Mouse (Mus musculus) MEL (cell line): ENCODE measurements around the gene Gm340. TPM values are rescaled to one million over a fixed set of nuclear protein-coding genes. Genes with fewer than 3 reads are reported as not detected.

Experiments used
- DNase-seq: peaks from one replicate; pipeline ENCODE4 v3.0.0; 2011; ENCODE audit warnings: low read depth, low spot score
- H3K27ac ChIP-seq: 2 replicates; pipeline ENCODE4 v1.5.1; 2012; ENCODE audit warnings: low read depth, mild to moderate bottlenecking, control low read depth, low read length, moderate library complexity; ENCODE audit not compliant: control insufficient read depth
- H3K27me3 ChIP-seq, 2 experiments: fragments of 150-350 bp in 1 of 2; sonication (generic) in 1 of 2; 2 replicates each; pipeline ENCODE4 v1.6.1; 2012; ENCODE audit warnings: low read length in 2 of 2, mild to moderate bottlenecking in 2 of 2, improper control_type of control experiment in 1 of 2, moderate library complexity in 1 of 2; ENCODE audit not compliant: insufficient read depth in 2 of 2, control insufficient read depth in 1 of 2
- H3K36me3 ChIP-seq, 2 experiments: 2 replicates each; pipeline ENCODE4 v1.6.1; 2012 to 2014; ENCODE audit warnings: low read length in 2 of 2, improper control_type of control experiment in 1 of 2, inconsistent platforms in 1 of 2, mild to moderate bottlenecking in 1 of 2; ENCODE audit not compliant: insufficient read depth in 2 of 2, control insufficient read depth in 1 of 2
- H3K4me1 ChIP-seq, 2 experiments: fragments of 150-350 bp in 1 of 2; sonication (generic) in 1 of 2; 2 replicates each; pipeline ENCODE4 v1.6.1; 2012; ENCODE audit warnings: low read length in 2 of 2, improper control_type of control experiment in 1 of 2, mild to moderate bottlenecking in 1 of 2; ENCODE audit not compliant: insufficient read depth in 2 of 2, control insufficient read depth in 1 of 2
- H3K4me3 ChIP-seq, 2 experiments: fragments of 150-350 bp in 1 of 2; sonication (generic) in 1 of 2; 2 replicates each; pipeline ENCODE4 v1.5.1; 2012; ENCODE audit warnings: low read depth in 2 of 2, low read length in 2 of 2, mild to moderate bottlenecking in 2 of 2, moderate library complexity in 2 of 2, control low read depth in 1 of 2, improper control_type of control experiment in 1 of 2; ENCODE audit not compliant: control insufficient read depth in 1 of 2, insufficient read depth in 1 of 2
- H3K79me2 ChIP-seq: 2 replicates; pipeline ENCODE4 v1.6.1; 2012; ENCODE audit warnings: mild to moderate bottlenecking, low read length, moderate library complexity; ENCODE audit not compliant: control insufficient read depth, poor library complexity, insufficient read depth
- H3K9ac ChIP-seq: 2 replicates; pipeline ENCODE4 v1.6.1; 2012; ENCODE audit warnings: low read depth, mild to moderate bottlenecking, control low read depth, low read length, moderate library complexity; ENCODE audit not compliant: control insufficient read depth, poor library complexity, severe bottlenecking
- H3K9me3 ChIP-seq: fragments of 150-350 bp; sonication (generic); replicated peaks from 2 replicates; pipeline ENCODE4 v1.6.1; 2012; ENCODE audit warnings: mild to moderate bottlenecking, low read length, improper control_type of control experiment, moderate library complexity; ENCODE audit not compliant: insufficient read depth
- BHLHE40 ChIP-seq: IDR thresholded peaks from 2 replicates; pipeline ENCODE4 v1.6.1; 2012; ENCODE audit warnings: low read depth, mild to moderate bottlenecking, inconsistent platforms, low read length, improper control_type of control experiment, borderline replicate concordance
- ETS1 ChIP-seq: IDR thresholded peaks from 2 replicates; pipeline ENCODE4 v1.6.1; 2012; ENCODE audit warnings: low read depth, mild to moderate bottlenecking, inconsistent platforms, low read length, improper control_type of control experiment, moderate library complexity
- GATA1 ChIP-seq: IDR thresholded peaks from 2 replicates; pipeline ENCODE4 v1.6.1; 2011; ENCODE audit warnings: low read depth, low read length, improper control_type of control experiment
- MYC ChIP-seq: IDR thresholded peaks from 2 replicates; pipeline ENCODE4 v1.6.1; 2011; ENCODE audit warnings: low read depth, mild to moderate bottlenecking, low read length, improper control_type of control experiment, moderate library complexity
- NRF1 ChIP-seq: IDR thresholded peaks from 2 replicates; pipeline ENCODE4 v1.6.1; 2014; ENCODE audit warnings: low read depth, mild to moderate bottlenecking, inconsistent platforms, low read length, improper control_type of control experiment, moderate library complexity; ENCODE audit not compliant: poor library complexity, insufficient read depth, severe bottlenecking
- POLR2A ChIP-seq, 2 experiments: IDR thresholded peaks; 2 replicates each; pipeline ENCODE4 v1.6.1; 2011 to 2012; ENCODE audit warnings: low read length in 2 of 2, mild to moderate bottlenecking in 2 of 2, control low read depth in 1 of 2, improper control_type of control experiment in 1 of 2, low read depth in 1 of 2, moderate library complexity in 1 of 2; ENCODE audit not compliant: control insufficient read depth in 1 of 2, insufficient read depth in 1 of 2, poor library complexity in 1 of 2
- UBTF ChIP-seq: IDR thresholded peaks from 2 replicates; pipeline ENCODE4 v1.6.1; 2012; ENCODE audit warnings: low read depth, mild to moderate bottlenecking, inconsistent platforms, low read length, improper control_type of control experiment, moderate library complexity, borderline replicate concordance; ENCODE audit not compliant: insufficient read depth
- USF1 ChIP-seq: IDR thresholded peaks from 2 replicates; pipeline ENCODE4 v1.6.1; 2014; ENCODE audit warnings: low read depth, mild to moderate bottlenecking, inconsistent platforms, low read length, improper control_type of control experiment, moderate library complexity
- ZKSCAN1 ChIP-seq: IDR thresholded peaks from 2 replicates; pipeline ENCODE4 v1.6.1; 2012; ENCODE audit warnings: low read depth, mild to moderate bottlenecking, inconsistent platforms, low read length, improper control_type of control experiment, moderate library complexity
- polyA plus RNA-seq, 2 experiments: library from polyadenylated mRNA; stranded (reverse) in 1 of 2; unstranded in 1 of 2; fragments of >175 nt in 1 of 2; fragments of >200 nt in 1 of 2; gene quantifications; 2 replicates each; pipeline versions ENCODE4 v1.2.1 to v1.2.4; 2012; ENCODE audit warnings: low replicate concordance in 2 of 2, low read depth in 1 of 2; ENCODE audit not compliant: insufficient read length in 2 of 2, insufficient read depth in 1 of 2, missing spikeins in 1 of 2
- total RNA-seq: library from RNA; depleted of rRNA; stranded (reverse); fragments of 300-350 nt; gene quantifications from 2 replicates; pipeline ENCODE4 v1.2.3, GENCODE M21; 2012

Gene Gm340
- total and polyA plus RNA-seq, 3 experiments: 11.0 to 38.9 (median 17.4) TPM

DNA sequence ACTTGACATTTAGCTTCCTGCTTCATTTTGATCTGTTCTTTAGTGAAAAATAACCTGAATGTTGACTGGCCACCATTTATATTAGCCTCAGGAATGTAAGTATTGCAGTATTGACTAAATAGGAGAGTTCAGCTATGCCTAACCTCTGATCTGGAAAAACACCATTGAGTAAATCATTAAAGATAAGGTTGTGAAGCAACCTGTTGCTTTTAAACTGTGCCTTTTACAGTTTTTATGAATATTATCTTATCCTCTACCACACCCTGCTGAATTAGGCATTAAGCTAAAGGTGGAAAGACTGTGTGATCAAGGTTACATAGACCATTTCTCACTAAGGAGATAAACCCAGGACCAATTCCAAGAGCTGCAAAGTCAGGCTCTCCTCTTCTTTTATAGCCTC is 4.6 kb upstream of the Gm340 start:
- no peak overlapping the region for H3K4me3 ChIP-seq
- H3K79me2 ChIP-seq: no peaks in the 10 kb centered on the region
- no peaks in the 10 kb centered on the region for H3K4me1 ChIP-seq
- TF ChIP-seq NRF1 (no peak), BHLHE40 (no peak), MYC (no peak), POLR2A (IDR thresholded peaks at IDR 0.05; ENCODE audit: control insufficient read depth in 1 of 2, insufficient read depth in 1 of 2, low read depth in 1 of 2, low read length in 2 of 2, poor library complexity in 1 of 2) (no peak)
- TF ChIP-seq, all 39 proteins: peak for 0
- no peaks in the 10 kb centered on the region for H3K9me3 ChIP-seq
- no peak for DNase-seq
- H3K27ac ChIP-seq: no peak overlapping the region
- H3K9ac ChIP-seq: no peak overlapping the region
- H3K27me3 ChIP-seq: no peaks in the 10 kb centered on the region
- H3K36me3 ChIP-seq: peaks cover 0 to 11% of the 10 kb centered on the region in 2 experiments; a peak in 1 of 4 replicates

DNA sequence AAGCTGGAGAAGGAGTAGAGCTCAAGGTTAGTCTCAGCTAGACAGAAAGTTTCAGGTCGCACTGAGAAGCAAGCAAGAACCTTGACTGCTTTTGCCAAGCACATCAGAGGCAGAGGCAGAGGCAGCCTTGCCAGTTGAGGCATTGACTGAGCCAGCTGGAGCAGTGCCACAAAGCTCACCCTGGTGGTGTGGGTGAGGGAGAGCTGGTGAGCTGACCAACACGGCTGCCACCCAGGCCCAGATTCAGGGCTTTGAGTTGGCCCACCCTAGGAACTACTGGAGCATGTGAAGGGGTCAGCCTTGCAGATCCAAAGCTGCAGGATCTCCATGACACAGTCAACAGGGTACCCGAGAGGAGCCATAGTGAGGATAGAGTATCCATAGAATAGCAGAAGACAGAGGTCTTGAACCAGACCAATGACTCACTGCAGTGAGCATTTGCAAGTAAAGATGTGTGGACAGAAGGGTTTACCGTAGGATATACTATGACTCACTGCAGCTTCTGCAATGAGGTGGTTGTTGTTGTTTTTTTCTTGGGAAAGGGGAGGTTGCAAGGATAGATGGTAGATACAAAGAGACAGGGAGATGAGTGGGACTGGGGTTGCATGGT is 2.8 kb upstream of the Gm340 start:
- Histone ChIP-seq H3K27ac (no peak overlapping the region), H3K36me3 (peaks cover 0 to 11% of the 10 kb centered on the region in 2 experiments; a peak in 2 of 4 replicates), H3K27me3 (no peaks in the 10 kb centered on the region), H3K4me1 (no peaks in the 10 kb centered on the region), H3K9me3 (no peaks in the 10 kb centered on the region), H3K79me2 (no peaks in the 10 kb centered on the region)
- no peak for DNase-seq
- no peak for TF ChIP-seq UBTF
- TF ChIP-seq USF1: no peak
- no peak for TF ChIP-seq ETS1
- TF ChIP-seq GATA1: no peak
- no peak for TF ChIP-seq NRF1
- TF ChIP-seq BHLHE40: no peak
- TF ChIP-seq, all 39 proteins: peak for 0
- Histone ChIP-seq H3K9ac (no peak overlapping the region), H3K4me3 (no peak overlapping the region)

DNA sequence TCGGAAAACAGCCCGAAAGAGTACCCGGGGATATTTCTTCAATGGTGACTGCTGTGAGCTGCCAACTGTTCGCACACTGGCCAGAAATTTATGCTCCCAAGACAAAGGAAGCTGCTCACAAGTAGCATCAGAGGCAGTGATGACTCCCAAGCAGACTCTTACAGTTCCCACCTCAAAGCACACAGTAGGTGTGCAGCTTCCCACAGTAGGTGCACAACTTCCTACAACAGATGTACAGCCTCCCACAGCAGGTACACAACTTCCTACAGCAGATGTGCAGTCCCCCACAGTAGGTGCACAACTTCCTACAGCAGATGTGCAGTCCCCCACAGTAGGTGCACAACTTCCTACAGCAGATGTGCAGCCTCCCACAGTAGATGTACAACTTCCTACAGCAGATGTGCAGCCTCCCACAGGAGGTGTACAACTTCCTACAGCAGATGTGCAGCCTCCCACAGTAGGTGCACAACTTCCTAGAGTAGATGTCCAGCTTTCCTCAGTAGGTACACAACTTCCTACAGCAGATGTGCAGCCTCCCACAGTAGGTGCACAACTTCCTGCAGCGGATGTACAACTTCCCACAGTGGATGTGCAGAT is 846 bp downstream of the Gm340 start:
- no peak for DNase-seq
- Histone ChIP-seq H3K4me3 (no peak overlapping the region), H3K27me3 (no peaks in the 10 kb centered on the region), H3K27ac (no peak overlapping the region), H3K79me2 (no peaks in the 10 kb centered on the region), H3K9ac (no peak overlapping the region), H3K4me1 (no peaks in the 10 kb centered on the region), H3K9me3 (no peaks in the 10 kb centered on the region), H3K36me3 (peaks cover 0 to 9% of the 10 kb centered on the region in 2 experiments; a peak in 2 of 4 replicates)
- peak; percentile 98 for TF ChIP-seq ZKSCAN1
- no peak for TF ChIP-seq NRF1
